Mouse (Mus musculus) small intestine, adult 2 months (tissue): ENCODE results near the gene Pon2. TPM values are rescaled to one million over a fixed set of nuclear protein-coding genes. Genes with fewer than 3 reads are reported as not detected.

Experiments
- H3K27ac ChIP-seq: fragments of 200-500 bp; 2 replicates; pipeline ENCODE4 v1.5.1; 2012; ENCODE audit warnings: low read depth, low read length, control low read depth, inconsistent platforms; ENCODE audit not compliant: insufficient read depth
- H3K27me3 ChIP-seq: fragments of 200-500 bp; 2 replicates; pipeline ENCODE4 v1.6.1; 2012; ENCODE audit warnings: mild to moderate bottlenecking, moderate library complexity, low read length, inconsistent platforms; ENCODE audit not compliant: control insufficient read depth, insufficient read depth
- H3K36me3 ChIP-seq: fragments of 200-500 bp; 2 replicates; pipeline ENCODE4 v1.6.1; 2012; ENCODE audit warnings: mild to moderate bottlenecking, low read length, control low read depth, inconsistent platforms; ENCODE audit not compliant: control insufficient read depth, insufficient read depth
- H3K4me1 ChIP-seq: fragments of 200-500 bp; 2 replicates; pipeline ENCODE4 v1.6.1; 2012; ENCODE audit warnings: low read length, inconsistent platforms, mixed read lengths; ENCODE audit not compliant: control insufficient read depth, insufficient read depth, insufficient read length
- H3K4me3 ChIP-seq: fragments of 200-500 bp; 2 replicates; pipeline ENCODE4 v1.5.1; 2012; ENCODE audit warnings: low read depth, mild to moderate bottlenecking, control low read depth, inconsistent platforms, low read length, moderate library complexity
- CTCF ChIP-seq: fragments of 200-500 bp; IDR thresholded peaks from 2 replicates; pipeline ENCODE4 v1.5.1; 2012; ENCODE audit warnings: low read depth, mild to moderate bottlenecking, control low read depth, inconsistent platforms, low read length, moderate library complexity, mixed read lengths; ENCODE audit not compliant: insufficient replicate concordance, insufficient read length; ENCODE audit errors: extremely low read depth
- POLR2A ChIP-seq: fragments of 200-500 bp; IDR thresholded peaks from 2 replicates; pipeline ENCODE4 v1.6.1; 2012; ENCODE audit warnings: low read depth, mild to moderate bottlenecking, control low read depth, inconsistent platforms, low read length, moderate library complexity
- WGBS: fragments of 180-500 bp; shearing (Covaris S2); methylation state at CpG from one replicate; pipeline ENCODE4 v1.1.7; 2018; 5-methylcytosine and 5-hydroxymethylcytosine counted together
- polyA plus RNA-seq: library from polyadenylated mRNA; depleted of rRNA; stranded (reverse); fragments of >200 nt; gene quantifications from 2 replicates; pipeline ENCODE4 v1.2.3, GENCODE M21; 2012

Gene Pon2
- polyA plus RNA-seq, 1 experiment, result 16.8 TPM

- H3K4me1 ChIP-seq, result peaks cover 2% of the 10 kb centered on the region; the same call in 1 of the 2 replicates
- H3K27me3 ChIP-seq, result no peaks in the 10 kb centered on the region
- WGBS, result 67% methylated on average over 8 of the region's 8 CpGs
- no peak overlapping the region for H3K4me3 ChIP-seq
- no peak for TF ChIP-seq CTCF
- no peak for TF ChIP-seq POLR2A
- H3K27ac ChIP-seq, result no peak overlapping the region
- H3K36me3 ChIP-seq, result peaks cover 27% of the 10 kb centered on the region
These were observed 34.8 kb downstream of the Pon2 start for GRCm38 (mm10) chr6:5263250-5263999.

- H3K36me3 ChIP-seq, result peaks cover 23% of the 10 kb centered on the region
- H3K27me3 ChIP-seq, result no peaks in the 10 kb centered on the region
- no peak overlapping the region for H3K27ac ChIP-seq
- H3K4me3 ChIP-seq, result no peak overlapping the region
- TF ChIP-seq POLR2A (no peak), CTCF (no peak)
- peaks cover 2% of the 10 kb centered on the region; the same call in 1 of the 2 replicates for H3K4me1 ChIP-seq
- WGBS, result 28% methylated on average over 10 of the region's 10 CpGs
These were observed 35.7 kb downstream of the Pon2 start for GRCm38 (mm10) chr6:5262322-5263249.

- Histone ChIP-seq H3K27ac (0 out of 2 replicates have a peak within 1 kb of the TSS, but pooled peaks have one; percentile 7), H3K4me3 (peak within 1 kb of the TSS; percentile 75), H3K4me1 (peaks cover 4% of the 10 kb centered on the region; the same call in 1 of the 2 replicates), H3K27me3 (no peaks in the 10 kb centered on the region), H3K36me3 (no peaks in the 10 kb centered on the region)
- TF ChIP-seq POLR2A (peak; percentile 82; the same call in 1 of the 2 replicates), CTCF (0 out of 2 replicates have a peak, but pooled peaks have one; percentile 12)
- WGBS, result 2% methylated on average over 16 of the region's 16 CpGs
These were observed 42.4 kb downstream of the Pon2 start, which contains the start of gene Pon3 for GRCm38 (mm10) chr6:5255722-5256451. Pon3 (minus strand) TSS chr6:5256286.

GRCm38 (mm10) chr6:5255291-5255690 lies 43.0 kb downstream of the Pon2 start:
- H3K36me3 ChIP-seq, result no peaks in the 10 kb centered on the region
- no peak overlapping the region for H3K27ac ChIP-seq
- H3K4me3 ChIP-seq, result peak overlapping the region; percentile 75
- no peaks in the 10 kb centered on the region for H3K27me3 ChIP-seq
- 17% methylated on average over 6 of the region's 6 CpGs for WGBS
- TF ChIP-seq CTCF, result no peak
- no peak for TF ChIP-seq POLR2A
- H3K4me1 ChIP-seq, result peaks cover 4% of the 10 kb centered on the region; the same call in 1 of the 2 replicates

GRCm38 (mm10) chr6:5254869-5255268 lies 43.4 kb downstream of the Pon2 start:
- Histone ChIP-seq H3K27me3 (no peaks in the 10 kb centered on the region), H3K4me3 (no peak overlapping the region), H3K36me3 (no peaks in the 10 kb centered on the region), H3K27ac (no peak overlapping the region), H3K4me1 (peaks cover 4% of the 10 kb centered on the region; the same call in 1 of the 2 replicates)
- TF ChIP-seq POLR2A (no peak), CTCF (no peak)
- 97% methylated on average over 2 of the region's 2 CpGs for WGBS

- Histone ChIP-seq H3K4me3 (no peak overlapping the region), H3K27ac (no peak overlapping the region), H3K36me3 (peaks cover 6% of the 10 kb centered on the region), H3K27me3 (no peaks in the 10 kb centered on the region), H3K4me1 (no peaks in the 10 kb centered on the region)
- 96% methylated on average over 6 of the region's 6 CpGs for WGBS
- TF ChIP-seq POLR2A (no peak), CTCF (no peak)
These were observed 52.3 kb downstream of the Pon2 start for GRCm38 (mm10) chr6:5245926-5246325.
